Mouse (Mus musculus): ENCODE measurements at regions not wholly inside any gene's neighbourhood (a gene's known extent, or its start where the extent isn't known, plus 50 kb on each side); places are given as distances from the start of the nearest gene placed in this dataset.

DNA sequence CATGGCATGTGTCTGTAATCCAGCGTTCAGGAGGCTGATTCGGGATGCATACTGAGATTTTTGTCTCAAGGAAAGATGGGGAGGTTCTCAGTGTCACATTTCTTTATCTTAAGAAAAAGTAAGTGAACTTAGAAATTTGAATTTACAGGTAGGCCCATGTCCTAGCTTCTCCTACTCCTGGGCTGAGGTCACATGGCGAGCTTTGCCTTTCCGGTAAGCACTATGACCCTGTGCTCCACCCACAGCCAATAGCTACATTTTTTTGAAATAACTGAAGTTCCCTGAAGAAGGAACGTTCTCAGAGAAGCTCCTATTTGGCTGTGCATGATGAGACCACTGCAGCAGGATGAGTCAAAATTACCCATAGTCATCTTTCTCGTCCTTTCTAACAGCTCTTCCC, 83.0 kb upstream of the Marcks start:
- TF ChIP-seq POLR2A (IDR thresholded peaks at IDR 0.05; ENCODE audit: control insufficient read depth, extremely low read depth, insufficient read depth, low read length, poor library complexity) (no peak), CTCF (IDR thresholded peaks at IDR 0.05; ENCODE audit: borderline replicate concordance, control insufficient read depth, extremely low read depth, insufficient read depth, low read length, poor library complexity) (no peak)

Data from thymus, adult 2 months (tissue).